Mouse (Mus musculus) embryonic facial prominence, embryonic 13.5 days (tissue): Measurements from ENCODE around the gene Sik3. TPM values are rescaled to one million over a fixed set of nuclear protein-coding genes. Genes with fewer than 3 reads are reported as not detected.

ENCODE experiments used
- ATAC-seq: fragments of 200-750 bp; cut with Nextera tagmentation; 2 replicates; pipeline ENCODE4 v1.8.0; 2017; ENCODE audit warnings: low read depth; ENCODE audit not compliant: insufficient number of reproducible peaks, insufficient read depth, low FRiP score, low TSS enrichment
- H3K27ac ChIP-seq: fragments of 300-500 bp; sonication (generic); 2 replicates; pipeline ENCODE4 v1.5.1; 2015; ENCODE audit warnings: moderate library complexity, mild to moderate bottlenecking, inconsistent platforms
- H3K27me3 ChIP-seq: fragments of 300-500 bp; sonication (generic); 2 replicates; pipeline ENCODE4 v1.6.1; 2015; ENCODE audit warnings: mild to moderate bottlenecking, inconsistent platforms
- H3K36me3 ChIP-seq: fragments of 300-500 bp; sonication (generic); 2 replicates; pipeline ENCODE4 v1.6.1; 2015; ENCODE audit warnings: mild to moderate bottlenecking, inconsistent platforms
- H3K4me1 ChIP-seq: fragments of 300-500 bp; sonication (generic); 2 replicates; pipeline ENCODE4 v1.6.1; 2015; ENCODE audit warnings: inconsistent platforms
- H3K4me2 ChIP-seq: fragments of 300-500 bp; sonication (generic); 2 replicates; pipeline ENCODE4 v1.6.1; 2015; ENCODE audit warnings: moderate library complexity, mild to moderate bottlenecking, inconsistent platforms
- H3K4me3 ChIP-seq: fragments of 300-500 bp; sonication (generic); 2 replicates; pipeline ENCODE4 v1.5.1; 2015; ENCODE audit warnings: mild to moderate bottlenecking, inconsistent platforms
- H3K9ac ChIP-seq: fragments of 300-500 bp; sonication (generic); 2 replicates; pipeline ENCODE4 v1.6.1; 2015; ENCODE audit warnings: mild to moderate bottlenecking, inconsistent platforms
- H3K9me3 ChIP-seq: fragments of 300-500 bp; sonication (generic); 2 replicates; pipeline ENCODE4 v1.6.1; 2016; ENCODE audit warnings: inconsistent platforms
- WGBS: fragments of 180-500 bp; shearing (Covaris S2); methylation state at CpG from one replicate; pipeline ENCODE4 v1.1.7; 2015; ENCODE audit warnings: mixed read lengths; 5-methylcytosine and 5-hydroxymethylcytosine counted together
- polyA plus RNA-seq: library from polyadenylated mRNA; unstranded; fragments of >200 nt; fragmentation: Nextera tagmentation; extraction: Ambion mirVana; gene quantifications from 2 replicates; pipeline ENCODE4 v1.2.1, GENCODE M21; 2015

The Sik3 gene
- polyA plus RNA-seq, 1 experiment from 2014 or later = 7.4 TPM

DNA sequence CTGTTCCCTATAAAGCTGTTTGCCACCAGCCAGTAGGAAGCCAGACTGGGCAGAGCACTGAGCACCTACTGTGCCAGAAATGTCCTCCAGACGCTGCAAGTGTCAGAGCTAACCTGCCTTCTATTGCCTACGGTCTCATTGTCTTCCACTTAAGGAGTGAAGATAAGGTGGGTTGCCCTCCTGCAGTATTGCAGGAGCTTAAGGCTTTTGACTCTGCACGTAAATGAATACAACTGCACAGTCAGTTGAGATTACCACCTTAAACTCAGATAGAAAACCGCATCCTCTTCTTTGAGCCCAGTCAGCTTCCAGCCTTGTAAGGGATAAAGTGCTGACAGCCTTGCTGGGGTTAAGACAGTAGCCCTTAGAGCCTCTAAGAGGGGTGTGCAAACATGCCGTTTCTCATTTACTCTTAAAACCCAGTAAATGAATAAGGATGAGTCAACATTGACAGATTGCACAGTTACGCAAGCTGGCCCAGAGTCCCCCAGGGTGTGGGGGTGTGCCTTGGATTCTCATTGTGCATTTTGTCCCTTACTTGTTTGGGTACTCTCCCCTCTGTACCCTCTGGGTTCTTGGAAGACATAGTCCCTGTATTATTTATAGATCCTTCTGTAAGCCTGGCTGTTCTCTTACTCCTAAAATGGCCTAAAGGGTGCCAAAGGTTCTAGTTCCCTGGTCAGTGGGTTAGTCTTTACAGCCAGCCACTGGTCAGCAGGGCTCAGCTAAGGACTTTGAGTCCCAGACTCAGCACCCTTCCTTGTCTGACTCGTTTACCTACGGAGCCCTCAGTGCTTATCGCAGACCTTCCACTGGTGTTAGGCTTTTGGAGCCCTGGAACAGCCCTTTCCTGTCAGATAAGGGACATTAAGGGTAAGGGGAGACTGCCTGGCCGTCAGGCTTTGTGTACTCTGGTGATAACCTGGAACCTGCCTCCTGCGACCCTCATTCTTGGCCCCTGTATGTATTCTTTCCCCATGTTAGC is 203.0 kb downstream of the Sik3 start:
- Histone ChIP-seq H3K9ac (no peak overlapping the region), H3K36me3 (peaks cover 59% of the 10 kb centered on the region), H3K4me2 (no peak overlapping the region), H3K4me1 (no peaks in the 10 kb centered on the region), H3K27ac (no peak overlapping the region), H3K27me3 (no peaks in the 10 kb centered on the region), H3K4me3 (no peak overlapping the region), H3K9me3 (no peaks in the 10 kb centered on the region)
- 84% methylated on average over 11 of the region's 11 CpGs for WGBS
- no peak for ATAC-seq

DNA sequence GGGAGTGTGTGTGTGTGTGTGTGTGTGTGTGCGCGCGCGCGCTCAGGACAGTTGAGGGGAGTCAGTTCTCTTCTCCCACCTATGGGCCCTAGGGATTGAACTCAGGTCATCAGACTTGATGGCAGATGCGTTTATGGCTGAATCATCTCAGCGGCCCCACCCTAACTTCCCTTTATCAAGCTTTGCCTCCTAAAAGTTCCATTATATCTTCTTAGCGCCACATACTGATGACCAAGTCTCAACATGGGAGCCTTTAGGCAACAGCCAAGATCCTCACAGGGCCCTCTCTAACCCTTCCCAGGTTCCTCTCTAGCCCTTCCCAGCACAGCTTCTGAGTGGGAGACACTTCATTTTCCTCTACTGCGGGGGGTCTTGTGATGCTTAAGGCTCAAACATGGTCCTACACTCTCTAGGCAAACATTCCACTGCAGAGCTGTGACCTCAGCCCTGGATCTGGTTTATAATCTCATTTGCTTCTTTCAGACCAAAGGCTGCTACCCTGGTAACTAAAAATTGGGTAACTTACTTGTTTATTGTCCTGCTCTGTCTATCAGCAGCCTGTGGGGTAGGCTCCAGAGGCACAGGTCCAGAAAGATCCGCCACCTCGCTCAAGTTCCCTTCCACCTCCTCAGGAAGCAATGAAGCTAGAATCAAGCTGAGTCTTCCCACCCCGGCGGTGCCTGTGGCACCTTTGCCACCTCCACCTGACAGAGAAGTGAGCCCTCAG is 204.3 kb downstream of the Sik3 start:
- Histone ChIP-seq H3K4me2 (no peak overlapping the region), H3K4me3 (no peak overlapping the region), H3K4me1 (no peaks in the 10 kb centered on the region), H3K27ac (no peak overlapping the region), H3K36me3 (peaks cover 60% of the 10 kb centered on the region), H3K27me3 (no peaks in the 10 kb centered on the region), H3K9ac (no peak overlapping the region), H3K9me3 (no peaks in the 10 kb centered on the region)
- ATAC-seq = no peak
- WGBS = 95% methylated on average over 13 of the region's 13 CpGs

DNA sequence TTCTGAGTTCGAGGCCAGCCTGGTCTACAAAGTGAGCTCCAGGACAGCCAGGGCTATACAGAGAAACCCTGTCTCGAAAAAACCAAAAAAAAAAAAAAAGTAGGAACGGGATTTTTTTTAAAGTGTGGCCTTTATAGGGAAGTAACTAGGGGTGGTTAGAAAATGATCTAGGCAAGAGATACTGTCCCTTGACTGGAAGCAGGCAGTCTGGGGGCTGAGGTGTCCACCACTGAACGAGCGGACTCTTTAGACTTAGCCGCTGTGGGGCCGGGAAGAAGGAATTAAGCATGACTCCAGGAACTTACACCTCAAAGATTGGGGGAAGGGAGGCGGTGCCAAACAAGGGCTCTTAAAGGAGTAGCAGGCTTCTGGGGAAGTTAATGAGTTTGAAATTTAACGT is 205.6 kb downstream of the Sik3 start:
- no peak overlapping the region for H3K27ac ChIP-seq
- no peaks in the 10 kb centered on the region for H3K27me3 ChIP-seq
- WGBS = 77% methylated on average over 9 of the region's 9 CpGs
- no peaks in the 10 kb centered on the region for H3K4me1 ChIP-seq
- H3K9me3 ChIP-seq = no peaks in the 10 kb centered on the region
- no peak overlapping the region for H3K4me2 ChIP-seq
- no peak overlapping the region for H3K4me3 ChIP-seq
- H3K9ac ChIP-seq = no peak overlapping the region
- no peak for ATAC-seq
- H3K36me3 ChIP-seq = peaks cover 61% of the 10 kb centered on the region

DNA sequence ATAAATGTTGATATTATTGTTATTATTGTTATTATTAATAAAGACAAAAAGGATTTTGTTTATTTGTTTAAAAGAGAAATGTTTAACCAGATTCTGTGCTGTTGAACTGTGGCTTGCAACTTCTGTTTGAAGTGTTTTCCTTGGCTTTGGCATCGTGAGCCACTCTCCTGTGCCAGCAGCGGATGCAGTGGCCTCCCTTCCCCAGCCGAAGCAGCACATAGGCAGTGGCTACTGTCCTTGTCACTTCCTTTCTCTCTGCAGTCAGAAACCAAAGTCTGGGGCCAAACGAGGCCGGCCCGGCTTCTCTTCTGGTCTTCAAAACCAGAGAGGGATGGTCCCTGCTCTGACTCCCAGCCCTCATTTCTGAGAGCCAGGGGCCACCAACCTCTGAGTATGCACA is 210.5 kb downstream of the Sik3 start:
- no peaks in the 10 kb centered on the region for H3K9me3 ChIP-seq
- H3K4me3 ChIP-seq = no peak overlapping the region
- H3K36me3 ChIP-seq = peaks cover 50% of the 10 kb centered on the region
- 85% methylated on average over 6 of the region's 6 CpGs for WGBS
- no peak overlapping the region for H3K9ac ChIP-seq
- H3K4me2 ChIP-seq = no peak overlapping the region
- H3K27ac ChIP-seq = no peak overlapping the region
- ATAC-seq = no peak
- H3K27me3 ChIP-seq = no peaks in the 10 kb centered on the region
- H3K4me1 ChIP-seq = no peaks in the 10 kb centered on the region

- no peak for ATAC-seq
- no peaks in the 10 kb centered on the region for H3K4me1 ChIP-seq
- H3K9ac ChIP-seq = no peak overlapping the region
- peaks cover 45% of the 10 kb centered on the region for H3K36me3 ChIP-seq
- no peaks in the 10 kb centered on the region for H3K9me3 ChIP-seq
- peaks cover 9% of the 10 kb centered on the region for H3K27me3 ChIP-seq
- 86% methylated on average over 3 of the region's 3 CpGs for WGBS
- no peak overlapping the region for H3K4me3 ChIP-seq
- no peak overlapping the region for H3K4me2 ChIP-seq
- no peak overlapping the region for H3K27ac ChIP-seq
These were observed 211.5 kb downstream of the Sik3 start for GRCm38 (mm10) chr9:46224101-46224500.

DNA sequence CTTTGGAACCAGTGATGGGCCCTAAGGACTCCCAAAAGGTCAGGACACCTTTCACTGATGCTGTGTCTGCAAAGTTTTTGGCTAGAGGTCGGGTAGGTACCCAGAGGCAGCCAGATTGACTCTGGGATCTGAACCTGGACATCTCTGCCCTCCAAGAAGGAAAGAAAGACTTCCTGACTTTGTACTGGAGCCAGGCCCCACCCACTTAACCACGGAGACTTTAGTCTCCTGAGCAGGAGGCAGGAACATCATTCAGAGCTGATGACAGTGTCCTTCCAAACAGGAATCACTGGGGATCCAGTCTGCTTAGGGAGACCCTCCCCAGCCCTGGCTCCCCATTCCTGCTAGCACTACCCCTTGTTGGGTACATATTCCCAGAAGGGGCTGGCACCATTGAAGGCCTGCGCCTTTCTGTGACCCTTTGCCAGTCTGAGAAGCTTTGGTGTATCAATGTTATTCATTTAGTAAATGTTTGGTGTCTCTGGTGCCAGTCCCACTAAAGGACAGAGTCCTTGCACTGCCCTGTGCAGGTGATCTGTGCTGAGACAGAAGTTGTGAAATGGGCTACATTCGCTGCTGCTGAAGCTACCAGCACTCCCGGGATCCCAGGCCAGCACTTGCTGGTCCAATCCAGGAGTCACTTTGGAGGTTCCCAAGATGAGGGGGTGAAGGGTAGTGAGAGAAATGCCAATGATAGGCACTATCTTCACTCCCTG is 212.5 kb downstream of the Sik3 start:
- peaks cover 11% of the 10 kb centered on the region for H3K27me3 ChIP-seq

DNA sequence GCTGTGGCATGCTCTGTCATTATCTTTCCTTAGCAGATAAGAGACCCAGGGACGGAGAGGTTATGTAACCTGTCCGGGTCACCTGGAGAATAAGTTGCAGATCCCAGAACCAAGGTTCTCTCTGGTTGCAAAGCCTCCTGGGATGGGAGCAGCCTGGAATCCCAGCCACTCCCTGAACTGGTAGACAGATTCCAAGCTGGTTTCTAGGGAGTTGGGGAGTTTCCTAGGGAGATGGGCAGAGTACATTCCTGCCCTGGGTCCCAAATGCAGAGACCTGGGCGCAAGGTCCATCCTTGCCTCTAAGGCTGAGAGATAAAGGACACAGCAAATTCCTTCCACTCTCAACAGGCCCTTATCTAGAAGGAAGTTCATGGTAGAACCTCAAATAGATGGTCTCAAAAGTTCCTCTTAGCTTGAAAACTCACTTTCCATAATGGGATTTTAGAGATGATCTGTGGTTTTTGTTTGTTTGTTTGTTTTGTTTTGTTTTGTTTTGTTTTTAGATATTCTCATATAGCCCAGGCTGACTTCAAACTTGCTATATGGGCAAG is 214.5 kb downstream of the Sik3 start:
- WGBS = 86% methylated on average over 3 of the region's 3 CpGs
- peaks cover 11% of the 10 kb centered on the region for H3K27me3 ChIP-seq
- no peak overlapping the region for H3K9ac ChIP-seq
- H3K4me2 ChIP-seq = no peak overlapping the region
- peaks cover 12% of the 10 kb centered on the region for H3K4me1 ChIP-seq
- peaks cover 14% of the 10 kb centered on the region for H3K36me3 ChIP-seq
- ATAC-seq = no peak
- no peak overlapping the region for H3K4me3 ChIP-seq
- H3K9me3 ChIP-seq = no peaks in the 10 kb centered on the region
- H3K27ac ChIP-seq = no peak overlapping the region

More for the DNA sequence above, 212.5 kb downstream of the Sik3 start:
- ATAC-seq = no peak
- H3K36me3 ChIP-seq = peaks cover 35% of the 10 kb centered on the region
- 62% methylated on average over 5 of the region's 5 CpGs for WGBS
- H3K9ac ChIP-seq = no peak overlapping the region
- H3K9me3 ChIP-seq = no peaks in the 10 kb centered on the region
- peaks cover 6% of the 10 kb centered on the region; the same call in 1 of the 2 replicates for H3K4me1 ChIP-seq
- no peak overlapping the region for H3K27ac ChIP-seq
- no peak overlapping the region for H3K4me3 ChIP-seq
- no peak overlapping the region for H3K4me2 ChIP-seq

- Histone ChIP-seq H3K4me3 (no peak within 1 kb of the TSS), H3K27ac (no peak within 1 kb of the TSS), H3K36me3 (peaks cover 2% of the 10 kb centered on the region; the same call in 1 of the 2 replicates), H3K4me1 (peaks cover 12% of the 10 kb centered on the region), H3K4me2 (no peak within 1 kb of the TSS), H3K27me3 (peaks cover 11% of the 10 kb centered on the region), H3K9ac (no peak within 1 kb of the TSS), H3K9me3 (no peaks in the 10 kb centered on the region)
- WGBS = 70% methylated on average over 9 of the region's 9 CpGs
- ATAC-seq = no peak
These were observed 215.9 kb downstream of the Sik3 start, which contains the start of gene Apoa1 for GRCm38 (mm10) chr9:46228491-46228890. TSS of gene Apoa1 (plus strand) at chr9:46228580.

DNA sequence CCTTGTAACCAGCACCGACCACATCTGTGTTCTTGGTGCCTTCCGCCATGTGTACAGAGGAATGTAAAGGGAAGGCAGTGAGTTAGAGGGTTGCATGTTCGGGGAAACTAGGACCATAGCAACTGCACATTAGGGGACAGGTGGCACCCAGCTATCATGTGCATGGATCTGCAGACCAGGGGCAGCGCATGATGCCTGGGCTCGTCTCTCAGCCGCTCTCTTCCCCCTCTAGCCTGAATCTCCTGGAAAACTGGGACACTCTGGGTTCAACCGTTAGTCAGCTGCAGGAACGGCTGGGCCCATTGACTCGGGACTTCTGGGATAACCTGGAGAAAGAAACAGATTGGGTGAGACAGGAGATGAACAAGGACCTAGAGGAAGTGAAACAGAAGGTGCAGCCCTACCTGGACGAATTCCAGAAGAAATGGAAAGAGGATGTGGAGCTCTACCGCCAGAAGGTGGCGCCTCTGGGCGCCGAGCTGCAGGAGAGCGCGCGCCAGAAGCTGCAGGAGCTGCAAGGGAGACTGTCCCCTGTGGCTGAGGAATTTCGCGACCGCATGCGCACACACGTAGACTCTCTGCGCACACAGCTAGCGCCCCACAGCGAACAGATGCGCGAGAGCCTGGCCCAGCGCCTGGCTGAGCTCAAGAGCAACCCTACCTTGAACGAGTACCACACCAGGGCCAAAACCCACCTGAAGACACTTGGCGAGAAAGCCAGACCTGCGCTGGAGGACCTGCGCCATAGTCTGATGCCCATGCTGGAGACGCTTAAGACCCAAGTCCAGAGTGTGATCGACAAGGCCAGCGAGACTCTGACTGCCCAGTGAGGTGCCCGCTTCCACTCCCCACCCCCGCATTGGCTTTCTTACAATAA is 217.2 kb downstream of the Sik3 start:
- Histone ChIP-seq H3K9me3 (no peaks in the 10 kb centered on the region), H3K4me3 (peak overlapping the region; percentile 55), H3K36me3 (no peaks in the 10 kb centered on the region), H3K4me1 (peaks cover 12% of the 10 kb centered on the region), H3K27me3 (peaks cover 11% of the 10 kb centered on the region), H3K27ac (no peak overlapping the region), H3K4me2 (peak overlapping the region; percentile 89), H3K9ac (peak overlapping the region; percentile 77)
- 15% methylated on average over 37 of the region's 37 CpGs for WGBS
- peak; percentile 87 for ATAC-seq

GRCm38 (mm10) chr9:46230450-46230975 is 217.9 kb downstream of the Sik3 start:
- Histone ChIP-seq H3K4me2 (peak overlapping the region; percentile 89), H3K9ac (peak overlapping the region; percentile 77), H3K36me3 (no peaks in the 10 kb centered on the region), H3K27me3 (peaks cover 11% of the 10 kb centered on the region), H3K27ac (no peak overlapping the region), H3K4me3 (peak overlapping the region; percentile 55), H3K4me1 (peaks cover 12% of the 10 kb centered on the region), H3K9me3 (no peaks in the 10 kb centered on the region)
- WGBS = 25% methylated on average over 13 of the region's 13 CpGs
- no peak for ATAC-seq
